Mouse (Mus musculus): Measurements from ENCODE around the gene Lsm7. TPM values are rescaled to one million over a fixed set of nuclear protein-coding genes. Genes with fewer than 3 reads are reported as not detected.
A peak's percentile ranks its signal among the peaks of the same experiment; 100 is the strongest.
"Not testable (repeated sequence)": the region's sequence is repeated elsewhere in the genome, so short reads cannot be mapped to it uniquely, and the experiment has no call there.

The Lsm7 gene
- total RNA-seq, 1 experiment from 2014 or later, result 50.7 TPM

DNA sequence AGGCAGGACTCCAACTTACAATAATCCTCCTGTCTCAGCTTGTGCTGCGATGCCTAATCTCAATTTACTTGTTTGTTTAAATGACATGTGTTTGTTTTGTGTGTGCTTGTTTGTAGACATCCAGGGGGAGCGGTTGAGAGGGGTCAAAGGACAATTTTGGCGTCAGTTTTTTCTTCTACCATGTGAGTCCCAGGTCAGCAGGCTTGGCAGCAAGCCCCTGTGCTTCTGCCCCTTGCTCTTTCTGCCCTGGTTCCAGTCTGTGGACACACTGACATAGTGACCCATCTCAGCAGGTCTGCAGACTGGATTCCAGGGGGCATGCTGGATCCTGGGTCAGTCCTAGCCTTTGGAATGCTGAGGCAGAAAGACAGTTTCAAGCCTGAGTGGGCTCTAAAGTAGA, 35.6 kb downstream of the Lsm7 start:
- no peak for ATAC-seq (ENCODE audit: extremely low read depth, insufficient number of reproducible peaks, low FRiP score, poor library complexity, severe bottlenecking)

GRCm38 (mm10) chr10:80818599-80819281, 36.3 kb downstream of the Lsm7 start:
- no peak for ATAC-seq (ENCODE audit: extremely low read depth, insufficient number of reproducible peaks, low FRiP score, poor library complexity, severe bottlenecking)

- ATAC-seq (ENCODE audit: extremely low read depth, insufficient number of reproducible peaks, low FRiP score, poor library complexity, severe bottlenecking), result not testable (repeated sequence)
Measured at GRCm38 (mm10) chr10:80817955-80818354, 37.1 kb downstream of the Lsm7 start.

DNA sequence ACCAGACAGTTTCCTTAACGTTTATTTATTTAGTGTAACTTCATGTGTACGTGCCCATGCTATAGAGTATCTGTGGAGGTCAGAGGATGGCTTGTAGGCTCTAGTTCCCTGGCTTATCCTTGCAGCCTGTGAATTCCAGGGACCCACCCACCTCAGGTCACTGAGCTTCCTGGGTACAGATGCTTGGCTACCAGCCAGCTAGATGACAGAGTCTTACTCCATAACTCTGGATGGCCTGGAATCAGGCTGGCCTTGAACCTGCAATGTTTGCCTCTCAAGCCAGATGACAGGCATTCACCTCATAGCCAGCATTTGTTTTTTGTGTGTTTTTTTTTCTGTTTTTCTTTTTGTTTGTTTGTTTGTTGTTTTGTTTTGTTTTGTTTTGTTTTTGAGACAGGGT, 37.8 kb downstream of the Lsm7 start:
- no peak for ATAC-seq (ENCODE audit: extremely low read depth, insufficient number of reproducible peaks, low FRiP score, poor library complexity, severe bottlenecking)

DNA sequence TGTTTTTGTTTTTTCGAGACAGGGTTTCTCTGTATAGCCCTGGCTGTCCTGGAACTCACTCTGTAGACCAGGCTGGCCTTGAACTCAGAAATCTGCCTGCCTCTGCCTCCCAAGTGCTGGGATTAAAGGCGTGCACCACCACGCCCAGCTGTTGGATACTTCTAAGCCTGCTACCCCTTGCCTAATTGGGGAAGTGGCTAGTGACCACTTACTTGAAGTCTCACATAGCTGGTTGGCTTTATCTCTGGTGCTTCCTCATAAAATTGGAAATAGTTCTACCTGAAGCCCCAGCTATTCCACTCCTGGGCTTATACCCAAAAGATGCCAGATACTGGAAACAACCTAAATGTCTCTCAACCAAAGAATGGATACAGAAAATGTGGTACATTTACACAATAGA, 38.7 kb downstream of the Lsm7 start:
- ATAC-seq (ENCODE audit: extremely low read depth, insufficient number of reproducible peaks, low FRiP score, poor library complexity, severe bottlenecking), result not testable (repeated sequence)

GRCm38 (mm10) chr10:80814800-80815199, 40.2 kb downstream of the Lsm7 start:
- no peak for ATAC-seq (ENCODE audit: extremely low read depth, insufficient number of reproducible peaks, low FRiP score, poor library complexity, severe bottlenecking)

- no peak for ATAC-seq (ENCODE audit: extremely low read depth, insufficient number of reproducible peaks, low FRiP score, poor library complexity, severe bottlenecking)
Measured at GRCm38 (mm10) chr10:80813366-80813765, 41.6 kb downstream of the Lsm7 start, which contains the start of gene Jsrp1. Gene Jsrp1 (minus strand): TSS chr10:80813498.

GRCm38 (mm10) chr10:80812391-80813041, 42.5 kb downstream of the Lsm7 start:
- ATAC-seq (ENCODE audit: extremely low read depth, insufficient number of reproducible peaks, low FRiP score, poor library complexity, severe bottlenecking), result no peak

DNA sequence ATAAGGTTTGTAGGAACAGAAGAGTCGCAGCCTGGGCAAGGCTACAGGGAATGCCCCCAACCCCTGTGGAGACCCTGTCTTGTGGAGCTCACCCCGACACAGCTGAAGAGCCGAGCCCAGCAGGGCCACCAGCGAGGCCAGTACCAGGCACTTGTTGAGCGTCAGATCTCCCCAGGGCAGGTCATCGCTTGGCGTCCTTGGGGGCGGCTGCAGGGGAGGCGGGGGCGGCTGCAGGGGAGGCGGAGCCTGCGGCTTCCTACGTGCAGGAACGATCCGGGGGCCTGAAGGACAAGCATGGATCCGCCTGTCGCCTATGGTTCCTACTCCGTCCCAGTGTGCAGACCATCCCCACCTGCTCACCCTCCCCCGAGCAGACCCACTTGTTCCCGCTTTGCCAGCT, 44.9 kb downstream of the Lsm7 start:
- ATAC-seq (ENCODE audit: extremely low read depth, insufficient number of reproducible peaks, low FRiP score, poor library complexity, severe bottlenecking), result no peak

GRCm38 (mm10) chr10:80808985-80809632, 45.9 kb downstream of the Lsm7 start:
- ATAC-seq (ENCODE audit: extremely low read depth, insufficient number of reproducible peaks, low FRiP score, poor library complexity, severe bottlenecking), result no peak

DNA sequence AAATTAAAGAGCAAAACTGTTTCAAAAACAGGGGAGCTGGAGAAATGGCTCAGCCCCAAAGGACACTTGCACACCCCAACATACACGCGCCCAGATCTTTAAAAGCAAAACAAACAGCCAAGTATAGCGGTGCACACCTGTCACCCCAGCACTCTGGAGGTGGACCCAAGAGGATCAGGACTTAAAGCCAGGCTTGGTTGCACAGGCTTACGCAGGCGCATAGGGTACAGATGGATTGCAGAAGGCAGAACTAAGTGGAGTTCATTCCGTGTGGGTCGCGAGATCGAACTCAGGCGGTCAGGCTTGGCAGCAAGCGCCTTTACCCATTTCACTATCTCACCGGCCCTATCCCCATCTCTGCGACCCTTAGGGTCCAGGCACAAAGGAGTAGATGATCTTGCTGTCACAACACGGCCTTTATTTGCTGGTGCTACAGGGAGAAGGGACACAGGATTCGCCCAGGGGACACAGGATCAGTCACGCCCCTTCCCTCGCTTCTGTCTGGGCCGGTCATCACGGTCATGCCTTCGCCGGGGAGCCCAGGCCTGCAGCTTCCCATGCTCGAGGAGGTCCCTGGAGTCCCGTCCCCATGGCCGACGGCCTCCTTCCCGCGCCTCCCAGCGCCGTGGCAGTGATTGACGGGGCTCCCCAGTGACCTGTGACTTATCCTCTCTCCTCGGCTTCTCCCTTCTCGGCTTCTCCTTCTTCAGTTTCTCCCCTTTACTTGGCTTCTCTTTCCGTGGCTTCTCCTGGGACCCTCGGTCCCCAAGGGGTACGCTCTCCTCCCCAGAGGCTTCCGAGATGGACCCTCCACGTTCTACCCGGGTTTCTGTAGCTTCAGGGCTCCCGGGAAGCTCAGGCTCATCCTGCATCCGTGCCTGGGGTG, 46.7 kb downstream of the Lsm7 start:
- ATAC-seq (ENCODE audit: extremely low read depth, insufficient number of reproducible peaks, low FRiP score, poor library complexity, severe bottlenecking), result no peak

- peak; percentile 7; the same call in 1 of the 2 replicates for ATAC-seq (ENCODE audit: extremely low read depth, insufficient number of reproducible peaks, low FRiP score, poor library complexity, severe bottlenecking)
Measured at GRCm38 (mm10) chr10:80807057-80807627, 47.9 kb downstream of the Lsm7 start.

- ATAC-seq (ENCODE audit: extremely low read depth, insufficient number of reproducible peaks, low FRiP score, poor library complexity, severe bottlenecking), result no peak
Measured at GRCm38 (mm10) chr10:80806341-80807056, 48.5 kb downstream of the Lsm7 start.

- peak; percentile 38 for ATAC-seq (ENCODE audit: extremely low read depth, insufficient number of reproducible peaks, low FRiP score, poor library complexity, severe bottlenecking)
Measured at GRCm38 (mm10) chr10:80805925-80806324, 49.1 kb downstream of the Lsm7 start.

DNA sequence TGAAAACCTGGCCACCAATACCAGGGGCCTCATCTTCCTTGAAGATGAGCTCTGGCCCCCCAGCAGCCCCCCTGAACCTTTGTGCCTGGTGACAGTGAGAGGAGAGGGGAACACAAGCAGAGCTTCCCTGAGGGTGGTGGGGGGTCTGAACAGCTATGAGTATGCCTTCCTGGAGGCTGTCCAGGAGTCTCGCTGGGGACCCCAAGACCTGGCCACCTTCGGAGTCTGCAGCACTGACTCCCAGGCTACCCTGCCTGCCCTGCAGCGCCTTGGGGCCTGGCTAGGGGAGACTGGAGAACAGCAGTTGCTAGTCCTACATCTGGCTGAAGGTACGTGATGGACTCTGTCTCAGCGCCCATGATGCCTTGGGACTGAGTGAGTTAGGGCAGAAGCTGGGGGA, 49.7 kb downstream of the Lsm7 start:
- no peak for ATAC-seq (ENCODE audit: extremely low read depth, insufficient number of reproducible peaks, low FRiP score, poor library complexity, severe bottlenecking)

- no peak for ATAC-seq (ENCODE audit: extremely low read depth, insufficient number of reproducible peaks, low FRiP score, poor library complexity, severe bottlenecking)
Measured at GRCm38 (mm10) chr10:80804916-80805315, 50.1 kb downstream of the Lsm7 start, which contains the start of gene Amh. Gene Amh (plus strand): TSS chr10:80805243.

GRCm38 (mm10) chr10:80804340-80804739, 50.7 kb downstream of the Lsm7 start:
- ATAC-seq (ENCODE audit: extremely low read depth, insufficient number of reproducible peaks, low FRiP score, poor library complexity, severe bottlenecking), result no peak

DNA sequence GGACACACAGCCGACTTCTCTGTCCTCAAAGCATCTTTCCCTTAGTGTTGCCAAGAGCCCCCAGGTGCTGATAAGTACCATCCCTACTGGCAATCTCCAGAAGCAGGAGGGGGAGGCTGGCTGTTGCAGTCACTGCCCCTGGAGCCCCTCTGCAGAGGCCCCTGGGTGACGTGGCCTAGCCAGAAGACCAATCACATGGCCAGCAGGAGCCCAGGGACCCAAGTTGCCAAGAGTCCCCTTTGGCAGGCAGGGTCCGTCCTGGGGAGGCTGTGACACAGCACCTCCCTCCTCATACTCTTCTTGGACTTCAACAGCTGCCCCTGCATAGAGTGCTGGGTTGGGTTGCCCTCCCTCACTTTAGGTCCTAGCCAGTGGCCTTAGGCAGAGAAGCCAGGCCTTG, 52.0 kb downstream of the Lsm7 start:
- no peak for ATAC-seq (ENCODE audit: extremely low read depth, insufficient number of reproducible peaks, low FRiP score, poor library complexity, severe bottlenecking)

Measured in neutrophil, adult 5-6 weeks (primary cell).